Mouse (Mus musculus): Measurements from ENCODE around the gene Acta1.
A peak's percentile ranks its signal among the peaks of the same experiment; 100 is the strongest.

- TF ChIP-seq MAX (IDR thresholded peaks at IDR 0.05; ENCODE audit: low read depth) (no peak), TCF12 (IDR thresholded peaks at IDR 0.05; ENCODE audit: insufficient read depth, poor library complexity, severe bottlenecking) (no peak), POLR2A (IDR thresholded peaks at IDR 0.05; ENCODE audit: insufficient read length, low read depth) (no peak), CEBPB (IDR thresholded peaks at IDR 0.05; ENCODE audit: insufficient read depth, poor library complexity, severe bottlenecking) (no peak), USF1 (IDR thresholded peaks at IDR 0.05; ENCODE audit: low read depth) (no peak), MYOD1 (IDR thresholded peaks at IDR 0.05; ENCODE audit: control insufficient read depth in 1 of 3, insufficient read length in 2 of 3, low read depth in 2 of 3) (no peak), POLR2AphosphoS2 (IDR thresholded peaks at IDR 0.05; ENCODE audit: insufficient read length, low read depth) (peak; percentile 55)
Observed at GRCm38 (mm10) chr8:123893413-123893812, 1.1 kb downstream of the Acta1 start.

Data from myocyte (in vitro differentiated cells).